Mouse (Mus musculus): Measurements from ENCODE around the gene Mvp. TPM values are rescaled to one million over a fixed set of nuclear protein-coding genes. Genes with fewer than 3 reads are reported as not detected.

Mvp gene
- total and polyA plus RNA-seq, 3 experiments: 19.8 to 20.6 TPM; not detected in 1

- TF ChIP-seq MAX (IDR thresholded peaks at IDR 0.05; ENCODE audit: low read length) (0 out of 2 replicates have a peak, but pooled peaks have one; percentile 15), TAL1 (IDR thresholded peaks at IDR 0.05; ENCODE audit: low read length) (peak; percentile 41; the same call in 1 of the 2 replicates), POLR2A (IDR thresholded peaks at IDR 0.05; ENCODE audit: control insufficient read depth in 1 of 2, insufficient read depth in 1 of 2, low read depth in 1 of 2, low read length in 2 of 2, poor library complexity in 1 of 2) (peak; percentile 17 to 78; a peak in 3 of 4 replicates), E2F4 (IDR thresholded peaks at IDR 0.05; ENCODE audit: borderline replicate concordance, low read depth, low read length) (no peak), USF2 (IDR thresholded peaks at IDR 0.05; ENCODE audit: borderline replicate concordance in 1 of 2, insufficient read depth in 1 of 2, low read depth in 1 of 2, low read length in 2 of 2) (no peak), USF1 (IDR thresholded peaks at IDR 0.05; ENCODE audit: low read depth, low read length) (0 out of 2 replicates have a peak, but pooled peaks have one; percentile 3), NELFE (IDR thresholded peaks at IDR 0.05; ENCODE audit: low read depth, low read length) (no peak), RAD21 (IDR thresholded peaks at IDR 0.05; ENCODE audit: low read depth, low read length) (no peak), POLR2AphosphoS2 (IDR thresholded peaks at IDR 0.05; ENCODE audit: low read length) (no peak), NRF1 (IDR thresholded peaks at IDR 0.05; ENCODE audit: insufficient read depth, low read depth, low read length, poor library complexity, severe bottlenecking) (no peak), ZMIZ1 (IDR thresholded peaks at IDR 0.05; ENCODE audit: low read depth, low read length) (no peak), ELF1 (IDR thresholded peaks at IDR 0.05; ENCODE audit: low read depth, low read length) (peak; percentile 75), EP300 (IDR thresholded peaks at IDR 0.05; ENCODE audit: low read depth in 1 of 2, low read length in 2 of 2) (peak in 1 of 2 experiments; percentile 65; a peak in 2 of 4 replicates), RCOR1 (IDR thresholded peaks at IDR 0.05; ENCODE audit: low read depth, low read length) (no peak), ETS1 (IDR thresholded peaks at IDR 0.05; ENCODE audit: low read depth, low read length) (peak; percentile 98), SMC3 (IDR thresholded peaks at IDR 0.05; ENCODE audit: low read depth, low read length) (no peak), MAFK (IDR thresholded peaks at IDR 0.05; ENCODE audit: borderline replicate concordance, low read depth, low read length) (0 out of 2 replicates have a peak, but pooled peaks have one; percentile 53), GATA1 (IDR thresholded peaks at IDR 0.05; ENCODE audit: low read depth, low read length) (no peak), CHD1 (IDR thresholded peaks at IDR 0.05; ENCODE audit: low read depth, low read length) (no peak), CHD2 (IDR thresholded peaks at IDR 0.05; ENCODE audit: low read length) (no peak), SIN3A (IDR thresholded peaks at IDR 0.05; ENCODE audit: low read length) (peak; percentile 84), JUND (IDR thresholded peaks at IDR 0.05; ENCODE audit: low read depth, low read length) (0 out of 2 replicates have a peak, but pooled peaks have one; percentile 9)
These were observed 6.0 kb downstream of the Mvp start (continued) for GRCm38 (mm10) chr7:127008239-127009019.
